Mouse (Mus musculus): ENCODE results near the gene Gm10309.

- TF ChIP-seq POLR2AphosphoS2 (IDR thresholded peaks at IDR 0.05; ENCODE audit: insufficient read length, low read depth) (no peak), MYOG (IDR thresholded peaks at IDR 0.05; ENCODE audit: control insufficient read depth in 1 of 3, insufficient read depth in 1 of 3, insufficient read length in 2 of 3, low read depth in 2 of 3) (no peak), POLR2A (IDR thresholded peaks at IDR 0.05; ENCODE audit: insufficient read length, low read depth) (no peak), E2F4 (IDR thresholded peaks at IDR 0.05; ENCODE audit: insufficient read depth) (no peak), USF1 (IDR thresholded peaks at IDR 0.05; ENCODE audit: low read depth) (no peak), SRF (IDR thresholded peaks at IDR 0.05; ENCODE audit: control insufficient read depth, insufficient read length, low read depth) (no peak)
Observed at GRCm38 (mm10) chr17:86453673-86454350, 51.2 kb downstream of the Gm10309 start.
